In the genomic region with DNA sequence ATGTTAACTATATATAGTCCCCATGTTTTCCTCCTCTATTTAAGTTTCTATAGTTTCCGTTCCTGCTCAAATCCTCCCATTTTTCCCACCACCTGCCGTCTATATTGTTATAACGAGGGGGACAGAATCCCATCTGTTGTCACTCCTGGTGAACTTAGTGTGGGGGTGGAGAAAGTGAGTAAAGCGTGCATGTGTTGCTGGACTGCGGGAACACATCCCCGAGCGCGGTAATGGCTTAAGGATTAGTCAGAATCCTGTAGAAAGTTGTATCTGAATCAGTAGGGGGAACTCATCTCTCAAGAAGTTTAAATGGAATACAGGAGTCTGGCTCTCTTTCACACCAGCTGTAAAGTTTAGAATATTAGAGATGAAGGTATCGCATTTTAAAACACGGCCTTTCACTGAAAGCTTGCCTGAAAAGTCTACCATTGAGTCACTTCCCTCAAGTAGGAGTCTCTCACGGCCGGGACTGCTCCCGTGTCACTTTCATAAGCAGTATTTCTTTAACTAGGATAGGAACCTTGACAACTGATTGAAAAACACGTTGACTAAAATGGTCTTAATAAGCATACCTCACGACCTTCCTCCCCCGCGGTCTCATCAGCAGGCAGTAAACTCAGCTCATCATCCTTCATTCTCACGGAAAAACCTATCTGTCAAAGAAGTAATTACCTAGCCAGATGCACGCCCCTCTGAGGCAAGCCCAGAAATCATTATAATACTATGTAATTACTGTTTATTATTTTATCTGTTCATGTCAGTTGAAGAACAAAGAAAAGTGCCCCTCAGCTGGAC, we compare ENCODE assay signal across 19 mouse cellular contexts.
DNase-seq lines count a peak whose midpoint lies in the region; ATAC-seq and TF ChIP-seq lines count a peak whose summit lies in the region.
"Had no signal": no experiment of that assay in that cellular context is flagged by ENCODE, and none has a peak within 500 bp of the region (broad histone marks: within the 10 kb centered on the region; RNA-seq: fewer than 3 reads in every experiment).

No protein-coding gene starts in this region.

- no peak overlapping the region for H3K4me3 ChIP-seq in forebrain, embryonic 12.5 days (replicated peaks)
- H3K4me3 ChIP-seq in forebrain, postnatal 0 days (ENCODE audit: low read depth, low read length): no peak overlapping the region
- no peak overlapping the region for H3K4me3 ChIP-seq in neural tube, embryonic 12.5 days
- no peak overlapping the region for H3K4me3 ChIP-seq in forebrain, embryonic 16.5 days (replicated peaks; ENCODE audit: low read length)
- H3K4me3 ChIP-seq in neural tube, embryonic 15.5 days (replicated peaks): no peak overlapping the region
- H3K4me3 ChIP-seq: embryonic facial prominence, embryonic 15.5 days; hindbrain, embryonic 15.5 days; limb, embryonic 15.5 days had no signal

- peak; percentile 75; the same call in 1 of the 2 replicates for ATAC-seq in forebrain, embryonic 12.5 days (ENCODE audit: low FRiP score)
- no peak; the same call in none of the 2 replicates for ATAC-seq in forebrain, postnatal 0 days
- ATAC-seq in neural tube, embryonic 12.5 days (ENCODE audit: low FRiP score, low read depth): peak; percentile 46; the same call in 1 of the 2 replicates
- peak; percentile 83 for ATAC-seq in forebrain, embryonic 16.5 days
- peak; percentile 47 for ATAC-seq in neural tube, embryonic 15.5 days (ENCODE audit: low FRiP score)

- peaks cover 7% of the 10 kb centered on the region; the same call in 1 of the 2 replicates for H3K4me1 ChIP-seq in forebrain, embryonic 12.5 days
- no peaks in the 10 kb centered on the region for H3K4me1 ChIP-seq in forebrain, postnatal 0 days (ENCODE audit: insufficient read depth)
- no peaks in the 10 kb centered on the region for H3K4me1 ChIP-seq in neural tube, embryonic 12.5 days
- H3K4me1 ChIP-seq in forebrain, embryonic 16.5 days (replicated peaks; ENCODE audit: control insufficient read depth, insufficient read depth, low read length): peaks cover 2% of the 10 kb centered on the region
- peaks cover 5% of the 10 kb centered on the region; the same call in 1 of the 2 replicates for H3K4me1 ChIP-seq in neural tube, embryonic 15.5 days
- H3K4me1 ChIP-seq: embryonic facial prominence, embryonic 15.5 days; hindbrain, embryonic 15.5 days; limb, embryonic 15.5 days had no signal

- no peak for DNase-seq in forebrain, postnatal 0 days
- DNase-seq in neural tube, embryonic 10.5 days (ENCODE audit: extremely low spot score, low spot score): no peak
- DNase-seq in adipocyte (ENCODE audit: low spot score): no peak
- no peak for DNase-seq in layer of hippocampus, adult 8-10 months (ENCODE audit: low spot score in 2 of 2)
- DNase-seq: adrenal gland, postnatal 10 days; cerebellum, adult 8-10 months; gastrocnemius, postnatal 14 days; kidney, adult 11 months; kidney, postnatal 25 days; lung, postnatal 10 days; thymus, postnatal 36 days had no signal

- no peak overlapping the region; the same call in 1 of the 2 replicates for H3K27ac ChIP-seq in forebrain, embryonic 12.5 days
- no peak overlapping the region for H3K27ac ChIP-seq in forebrain, postnatal 0 days (ENCODE audit: low read depth, low read length)
- H3K27ac ChIP-seq in neural tube, embryonic 12.5 days: no peak overlapping the region
- H3K27ac ChIP-seq in forebrain, embryonic 16.5 days (ENCODE audit: low read length): no peak overlapping the region
- 0 out of 2 replicates have a peak overlapping the region, but pooled peaks have one; percentile 51 for H3K27ac ChIP-seq in neural tube, embryonic 15.5 days (replicated peaks)
- H3K27ac ChIP-seq: embryonic facial prominence, embryonic 15.5 days; hindbrain, embryonic 15.5 days; limb, embryonic 15.5 days had no signal

- 66% methylated on average over 19 of the region's 19 CpGs for WGBS in forebrain, embryonic 12.5 days
- WGBS in forebrain, postnatal 0 days: 55% methylated on average over 19 of the region's 19 CpGs
- 70% methylated on average over 19 of the region's 19 CpGs for WGBS in neural tube, embryonic 12.5 days
- 53% methylated on average over 19 of the region's 19 CpGs for whole genome bisulfite sequencing in forebrain, embryonic 16.5 days
- WGBS in neural tube, embryonic 15.5 days: 55% methylated on average over 19 of the region's 19 CpGs

- H3K27me3 ChIP-seq in forebrain, embryonic 12.5 days: no peaks in the 10 kb centered on the region
- H3K27me3 ChIP-seq in forebrain, postnatal 0 days (ENCODE audit: insufficient read depth, low read length): no peaks in the 10 kb centered on the region
- H3K27me3 ChIP-seq in neural tube, embryonic 12.5 days (replicated peaks): no peaks in the 10 kb centered on the region
- H3K27me3 ChIP-seq in forebrain, embryonic 16.5 days (replicated peaks; ENCODE audit: control insufficient read depth, insufficient read depth, low read length): no peaks in the 10 kb centered on the region
- H3K27me3 ChIP-seq in neural tube, embryonic 15.5 days (replicated peaks): no peaks in the 10 kb centered on the region
- H3K27me3 ChIP-seq: CH12.LX; embryonic facial prominence, embryonic 15.5 days; hindbrain, embryonic 15.5 days; limb, embryonic 15.5 days had no signal

- H3K9ac ChIP-seq in forebrain, embryonic 12.5 days: no peak overlapping the region
- no peak overlapping the region for H3K9ac ChIP-seq in forebrain, postnatal 0 days
- H3K9ac ChIP-seq in neural tube, embryonic 12.5 days: no peak overlapping the region
- no peak overlapping the region for H3K9ac ChIP-seq in forebrain, embryonic 16.5 days (replicated peaks; ENCODE audit: low read depth, low read length)
- no peak overlapping the region for H3K9ac ChIP-seq in neural tube, embryonic 15.5 days (replicated peaks)
- H3K9ac ChIP-seq: embryonic facial prominence, embryonic 15.5 days; hindbrain, embryonic 15.5 days; limb, embryonic 15.5 days had no signal

- H3K9me3 ChIP-seq in forebrain, embryonic 12.5 days: no peaks in the 10 kb centered on the region
- no peaks in the 10 kb centered on the region for H3K9me3 ChIP-seq in forebrain, postnatal 0 days (ENCODE audit: low read length)
- H3K9me3 ChIP-seq in neural tube, embryonic 12.5 days: no peaks in the 10 kb centered on the region
- H3K9me3 ChIP-seq in forebrain, embryonic 16.5 days (ENCODE audit: control insufficient read depth, low read length): no peaks in the 10 kb centered on the region
- H3K9me3 ChIP-seq in neural tube, embryonic 15.5 days (replicated peaks): no peaks in the 10 kb centered on the region
- H3K9me3 ChIP-seq: embryonic facial prominence, embryonic 15.5 days; hindbrain, embryonic 15.5 days; limb, embryonic 15.5 days had no signal

- no peaks in the 10 kb centered on the region for H3K36me3 ChIP-seq in forebrain, embryonic 12.5 days (replicated peaks)
- H3K36me3 ChIP-seq in forebrain, postnatal 0 days (ENCODE audit: insufficient read depth): no peaks in the 10 kb centered on the region
- H3K36me3 ChIP-seq in neural tube, embryonic 12.5 days: no peaks in the 10 kb centered on the region
- H3K36me3 ChIP-seq in forebrain, embryonic 16.5 days (ENCODE audit: control insufficient read depth, insufficient read depth): no peaks in the 10 kb centered on the region
- H3K36me3 ChIP-seq in neural tube, embryonic 15.5 days: no peaks in the 10 kb centered on the region
- H3K36me3 ChIP-seq: embryonic facial prominence, embryonic 15.5 days; hindbrain, embryonic 15.5 days; limb, embryonic 15.5 days had no signal

- TF ChIP-seq CTCF in forebrain, postnatal 0 days (IDR thresholded peaks at IDR 0.05; ENCODE audit: low read depth): no peak

- H3K4me2 ChIP-seq in forebrain, embryonic 12.5 days: no peak overlapping the region
- no peak overlapping the region for H3K4me2 ChIP-seq in forebrain, postnatal 0 days (ENCODE audit: low read depth)
- no peak overlapping the region for H3K4me2 ChIP-seq in neural tube, embryonic 12.5 days (replicated peaks)
- H3K4me2 ChIP-seq in forebrain, embryonic 16.5 days (ENCODE audit: low read length): no peak overlapping the region
- no peak overlapping the region for H3K4me2 ChIP-seq in neural tube, embryonic 15.5 days
- H3K4me2 ChIP-seq: embryonic facial prominence, embryonic 15.5 days; hindbrain, embryonic 15.5 days; limb, embryonic 15.5 days had no signal
